Mouse (Mus musculus): Measurements from ENCODE around the gene Aprt. TPM values are rescaled to one million over a fixed set of nuclear protein-coding genes. Genes with fewer than 3 reads are reported as not detected.

Aprt gene
- polyA plus RNA-seq (2015; fragmentation: Nextera tagmentation; extraction: Ambion mirVana) = 156 and 157 TPM in 2 replicates

GRCm38 (mm10) chr8:122576648-122577022 lies at the start of gene Aprt:
Gene Aprt (minus strand): TSS chr8:122576909.
- peak within 1 kb of the TSS; percentile 81 for H3K27ac ChIP-seq (ENCODE audit: low read length)
- H3K36me3 ChIP-seq (ENCODE audit: control insufficient read depth, insufficient read depth, low read length) = 0 out of 2 replicates have a peak, but pooled peaks cover under 1% of the 10 kb centered on the region
- ATAC-seq = peak; percentile 89
- peak within 1 kb of the TSS; percentile 97 for H3K4me2 ChIP-seq (ENCODE audit: low read length)
- peak within 1 kb of the TSS; percentile 89 for H3K9ac ChIP-seq (ENCODE audit: low read depth, low read length)
- H3K4me1 ChIP-seq (ENCODE audit: control insufficient read depth, insufficient read depth, low read length) = peaks cover 14% of the 10 kb centered on the region
- no peaks in the 10 kb centered on the region for H3K9me3 ChIP-seq (replicated peaks; ENCODE audit: control insufficient read depth, low read length, poor library complexity, severe bottlenecking)
- under 1% methylated on average over 39 of the region's 39 CpGs for WGBS
- H3K27me3 ChIP-seq (ENCODE audit: control insufficient read depth, insufficient read depth, low read depth, low read length) = no peaks in the 10 kb centered on the region
- peak within 1 kb of the TSS; percentile 70 for H3K4me3 ChIP-seq (ENCODE audit: low read depth, low read length)

GRCm38 (mm10) chr8:122625811-122626210 lies 49.1 kb upstream of the Aprt start:
- 91% methylated on average over 9 of the region's 9 CpGs for WGBS
- ATAC-seq = no peak

GRCm38 (mm10) chr8:122624653-122625052 lies 47.9 kb upstream of the Aprt start:
- Histone ChIP-seq H3K9me3 (replicated peaks; ENCODE audit: control insufficient read depth, low read length, poor library complexity, severe bottlenecking) (no peaks in the 10 kb centered on the region), H3K36me3 (ENCODE audit: control insufficient read depth, insufficient read depth, low read length) (0 out of 2 replicates have a peak, but pooled peaks cover 3% of the 10 kb centered on the region), H3K4me1 (ENCODE audit: control insufficient read depth, insufficient read depth, low read length) (no peaks in the 10 kb centered on the region; the same call in 1 of the 2 replicates), H3K9ac (ENCODE audit: low read depth, low read length) (no peak overlapping the region), H3K4me3 (ENCODE audit: low read depth, low read length) (no peak overlapping the region), H3K27me3 (ENCODE audit: control insufficient read depth, insufficient read depth, low read depth, low read length) (no peaks in the 10 kb centered on the region), H3K4me2 (ENCODE audit: low read length) (no peak overlapping the region), H3K27ac (ENCODE audit: low read length) (no peak overlapping the region)
- no peak for ATAC-seq
- WGBS = 65% methylated on average over 5 of the region's 5 CpGs

More at GRCm38 (mm10) chr8:122625811-122626210, 49.1 kb upstream of the Aprt start:
- Histone ChIP-seq H3K9ac (ENCODE audit: low read depth, low read length) (no peak overlapping the region), H3K9me3 (replicated peaks; ENCODE audit: control insufficient read depth, low read length, poor library complexity, severe bottlenecking) (no peaks in the 10 kb centered on the region), H3K36me3 (ENCODE audit: control insufficient read depth, insufficient read depth, low read length) (0 out of 2 replicates have a peak, but pooled peaks cover 3% of the 10 kb centered on the region), H3K4me1 (ENCODE audit: control insufficient read depth, insufficient read depth, low read length) (no peaks in the 10 kb centered on the region), H3K27ac (ENCODE audit: low read length) (no peak overlapping the region), H3K4me3 (ENCODE audit: low read depth, low read length) (no peak overlapping the region), H3K27me3 (ENCODE audit: control insufficient read depth, insufficient read depth, low read depth, low read length) (no peaks in the 10 kb centered on the region), H3K4me2 (ENCODE audit: low read length) (no peak overlapping the region)

DNA sequence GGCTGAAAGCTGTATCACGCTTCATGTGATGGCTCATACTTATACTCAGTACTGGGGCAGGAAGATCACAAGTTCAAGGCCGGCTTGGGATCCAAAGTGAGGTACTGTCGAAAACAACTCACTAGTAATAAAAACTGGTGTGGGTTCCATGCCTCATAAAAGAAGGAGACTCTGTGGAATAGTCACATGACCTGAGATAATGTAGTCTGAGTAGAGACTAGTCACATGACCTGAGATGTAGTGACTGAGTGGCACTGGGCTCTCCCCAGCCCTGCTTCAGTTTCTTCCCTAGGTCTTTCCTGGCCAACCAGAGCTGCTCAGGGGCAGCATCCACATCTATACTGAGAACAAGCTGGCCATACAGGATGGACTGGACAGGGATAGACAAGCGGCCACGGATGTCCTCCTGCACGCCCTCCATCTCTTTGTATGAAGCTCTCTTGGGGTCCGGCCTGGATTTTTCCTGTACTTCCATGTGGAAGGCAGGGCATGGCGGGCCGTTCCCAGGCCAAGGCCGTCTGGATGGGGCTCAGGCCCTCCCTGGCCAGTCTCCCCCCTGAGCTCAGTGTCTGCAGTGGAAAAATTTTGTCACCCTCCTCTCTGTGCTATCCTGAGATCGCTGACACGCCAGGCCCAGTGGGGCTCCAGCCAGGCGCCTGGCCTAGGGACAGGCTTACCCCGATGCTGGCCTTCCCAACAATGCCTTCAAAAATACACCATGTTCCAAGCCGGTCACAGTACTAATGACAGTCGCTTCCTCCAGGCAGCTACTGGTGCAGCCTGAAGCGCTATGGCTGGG lies 47.3 kb upstream of the Aprt start:
- no peaks in the 10 kb centered on the region; the same call in 1 of the 2 replicates for H3K4me1 ChIP-seq (ENCODE audit: control insufficient read depth, insufficient read depth, low read length)
- WGBS = 89% methylated on average over 17 of the region's 17 CpGs
- no peak overlapping the region for H3K9ac ChIP-seq (ENCODE audit: low read depth, low read length)
- ATAC-seq = no peak
- no peak overlapping the region for H3K4me2 ChIP-seq (ENCODE audit: low read length)
- no peak overlapping the region for H3K27ac ChIP-seq (ENCODE audit: low read length)
- no peaks in the 10 kb centered on the region for H3K27me3 ChIP-seq (ENCODE audit: control insufficient read depth, insufficient read depth, low read depth, low read length)
- no peak overlapping the region for H3K4me3 ChIP-seq (ENCODE audit: low read depth, low read length)
- H3K36me3 ChIP-seq (ENCODE audit: control insufficient read depth, insufficient read depth, low read length) = 0 out of 2 replicates have a peak, but pooled peaks cover 3% of the 10 kb centered on the region
- no peaks in the 10 kb centered on the region for H3K9me3 ChIP-seq (replicated peaks; ENCODE audit: control insufficient read depth, low read length, poor library complexity, severe bottlenecking)

GRCm38 (mm10) chr8:122622727-122623126 lies 46.0 kb upstream of the Aprt start, which contains the start of gene Pabpn1l:
Gene Pabpn1l (minus strand): TSS chr8:122622739.
- no peak for ATAC-seq
- Histone ChIP-seq H3K36me3 (ENCODE audit: control insufficient read depth, insufficient read depth, low read length) (no peaks in the 10 kb centered on the region), H3K27me3 (ENCODE audit: control insufficient read depth, insufficient read depth, low read depth, low read length) (no peaks in the 10 kb centered on the region), H3K9me3 (replicated peaks; ENCODE audit: control insufficient read depth, low read length, poor library complexity, severe bottlenecking) (no peaks in the 10 kb centered on the region), H3K4me1 (ENCODE audit: control insufficient read depth, insufficient read depth, low read length) (peaks cover 2% of the 10 kb centered on the region; the same call in 1 of the 2 replicates), H3K9ac (ENCODE audit: low read depth, low read length) (no peak within 1 kb of the TSS), H3K4me2 (ENCODE audit: low read length) (no peak within 1 kb of the TSS), H3K4me3 (ENCODE audit: low read depth, low read length) (no peak within 1 kb of the TSS), H3K27ac (ENCODE audit: low read length) (no peak within 1 kb of the TSS)
- WGBS = 73% methylated on average over 6 of the region's 6 CpGs

- Histone ChIP-seq H3K36me3 (ENCODE audit: control insufficient read depth, insufficient read depth, low read length) (no peaks in the 10 kb centered on the region), H3K4me3 (ENCODE audit: low read depth, low read length) (no peak overlapping the region), H3K4me2 (ENCODE audit: low read length) (no peak overlapping the region), H3K4me1 (ENCODE audit: control insufficient read depth, insufficient read depth, low read length) (peaks cover 2% of the 10 kb centered on the region; the same call in 1 of the 2 replicates), H3K27me3 (ENCODE audit: control insufficient read depth, insufficient read depth, low read depth, low read length) (no peaks in the 10 kb centered on the region), H3K27ac (ENCODE audit: low read length) (no peak overlapping the region), H3K9me3 (replicated peaks; ENCODE audit: control insufficient read depth, low read length, poor library complexity, severe bottlenecking) (no peaks in the 10 kb centered on the region), H3K9ac (ENCODE audit: low read depth, low read length) (no peak overlapping the region)
- 42% methylated on average over 5 of the region's 5 CpGs for WGBS
- ATAC-seq = no peak
Measured at GRCm38 (mm10) chr8:122620446-122620845, 43.7 kb upstream of the Aprt start.

DNA sequence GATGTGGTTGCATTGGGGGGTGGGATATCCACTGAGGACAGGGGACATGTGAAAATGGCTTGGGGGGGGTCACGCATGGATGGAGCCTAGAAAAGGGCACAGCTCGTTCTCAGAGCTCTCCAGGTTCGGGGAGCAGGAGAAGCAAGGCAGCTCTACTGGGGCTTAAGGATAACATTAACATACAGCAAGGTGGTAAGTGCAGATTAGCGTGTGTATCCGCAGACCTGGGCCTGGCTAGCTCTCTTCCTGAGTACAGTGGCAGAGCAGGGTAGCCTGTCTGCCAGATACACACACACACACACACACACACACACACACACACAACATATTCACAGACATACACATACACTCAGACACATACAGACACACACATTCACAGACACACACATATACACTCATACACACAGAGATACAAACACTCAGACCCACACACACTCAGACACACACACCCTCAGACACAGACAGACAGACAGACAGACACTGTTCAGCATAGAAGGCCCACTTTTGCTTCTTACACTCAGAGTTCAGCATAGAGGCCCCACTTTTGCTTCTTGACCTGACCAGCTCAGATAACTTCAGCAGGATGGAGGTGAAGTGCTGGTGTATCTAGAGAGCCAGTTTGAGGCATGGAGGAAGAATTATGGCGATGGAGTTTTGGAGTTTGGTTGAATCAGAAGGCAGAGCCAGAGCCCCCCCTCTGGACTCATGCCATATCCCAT lies 42.1 kb upstream of the Aprt start:
- Histone ChIP-seq H3K4me3 (ENCODE audit: low read depth, low read length) (no peak overlapping the region), H3K27ac (ENCODE audit: low read length) (no peak overlapping the region), H3K27me3 (ENCODE audit: control insufficient read depth, insufficient read depth, low read depth, low read length) (no peaks in the 10 kb centered on the region), H3K9ac (ENCODE audit: low read depth, low read length) (no peak overlapping the region), H3K36me3 (ENCODE audit: control insufficient read depth, insufficient read depth, low read length) (no peaks in the 10 kb centered on the region), H3K4me2 (ENCODE audit: low read length) (no peak overlapping the region), H3K9me3 (replicated peaks; ENCODE audit: control insufficient read depth, low read length, poor library complexity, severe bottlenecking) (no peaks in the 10 kb centered on the region), H3K4me1 (ENCODE audit: control insufficient read depth, insufficient read depth, low read length) (peaks cover 2% of the 10 kb centered on the region; the same call in 1 of the 2 replicates)
- WGBS = 68% methylated on average over 6 of the region's 6 CpGs
- ATAC-seq = no peak

- Histone ChIP-seq H3K36me3 (ENCODE audit: control insufficient read depth, insufficient read depth, low read length) (no peaks in the 10 kb centered on the region), H3K9me3 (replicated peaks; ENCODE audit: control insufficient read depth, low read length, poor library complexity, severe bottlenecking) (no peaks in the 10 kb centered on the region), H3K4me3 (ENCODE audit: low read depth, low read length) (no peak overlapping the region), H3K27me3 (ENCODE audit: control insufficient read depth, insufficient read depth, low read depth, low read length) (no peaks in the 10 kb centered on the region), H3K4me1 (ENCODE audit: control insufficient read depth, insufficient read depth, low read length) (peaks cover 2% of the 10 kb centered on the region; the same call in 1 of the 2 replicates), H3K9ac (ENCODE audit: low read depth, low read length) (no peak overlapping the region), H3K27ac (ENCODE audit: low read length) (no peak overlapping the region), H3K4me2 (ENCODE audit: low read length) (no peak overlapping the region)
- 0 out of 2 replicates have a peak, but pooled peaks have one; percentile 19 for ATAC-seq
- 36% methylated on average over 5 of the region's 7 CpGs for WGBS
Measured at GRCm38 (mm10) chr8:122617947-122618546, 41.3 kb upstream of the Aprt start.
